Mouse (Mus musculus) brain, embryonic 14.5 days (tissue): ENCODE results near the gene Ctnna2.

Source experiments
- CTCF ChIP-seq: fragments of 200-500 bp; IDR thresholded peaks from 2 replicates; pipeline ENCODE4 v1.5.1; 2012; ENCODE audit warnings: inconsistent platforms, mild to moderate bottlenecking, moderate library complexity, borderline replicate concordance; ENCODE audit not compliant: insufficient read depth, insufficient read length; ENCODE audit errors: extremely low read depth
- POLR2A ChIP-seq: fragments of 200-500 bp; IDR thresholded peaks from 2 replicates; pipeline ENCODE4 v1.6.1; 2012; ENCODE audit warnings: mild to moderate bottlenecking, inconsistent platforms, borderline replicate concordance; ENCODE audit not compliant: poor library complexity, insufficient read depth, insufficient read length, severe bottlenecking; ENCODE audit errors: extremely low read depth

DNA sequence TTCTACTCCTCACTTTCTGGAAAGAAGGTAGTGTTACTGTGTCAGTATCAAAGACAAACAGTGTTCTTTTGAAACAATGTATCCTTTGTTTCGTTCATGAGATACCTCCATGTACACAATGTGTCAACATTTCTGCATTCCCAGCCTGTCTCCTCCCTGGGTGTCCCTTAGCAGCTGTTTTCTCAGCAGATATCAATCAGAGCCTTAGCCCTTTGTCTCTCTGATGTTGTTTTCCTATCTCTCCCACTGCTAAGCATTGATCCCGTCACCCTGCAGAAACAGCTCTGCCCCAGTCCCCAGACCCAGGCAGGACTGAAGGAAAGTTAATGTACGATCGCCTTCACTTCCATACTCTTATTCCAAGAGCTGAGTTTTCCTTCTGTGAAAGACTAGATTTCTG is 9.7 kb downstream of the Ctnna2 start:
- no peak for TF ChIP-seq CTCF
- no peak for TF ChIP-seq POLR2A
